Mouse (Mus musculus): ENCODE results near the gene Hadha. TPM values are rescaled to one million over a fixed set of nuclear protein-coding genes. Genes with fewer than 3 reads are reported as not detected.

Hadha gene
- total RNA-seq, 1 experiment, result 102 TPM

DNA sequence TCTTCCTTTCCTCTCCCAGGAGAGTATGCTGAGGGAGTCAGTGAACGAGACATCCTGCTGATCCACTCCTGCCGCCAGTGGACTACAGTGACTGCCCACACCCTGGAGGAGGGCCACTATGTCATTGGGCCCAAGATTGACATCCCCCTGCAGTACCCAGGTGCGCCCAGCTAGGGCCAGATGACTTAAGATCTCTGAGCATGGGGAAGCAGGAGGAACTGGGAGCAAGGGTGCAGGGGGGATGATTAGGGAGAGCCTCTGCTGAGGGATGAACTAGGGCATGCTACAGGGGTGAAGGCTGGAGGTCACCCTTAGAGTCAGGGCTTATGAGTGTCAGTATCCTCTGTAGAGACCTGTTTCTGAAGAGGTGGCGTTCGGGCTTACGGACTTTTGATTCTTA, 46.7 kb downstream of the Hadha start:
- no peaks in the 10 kb centered on the region for H3K9me3 ChIP-seq (ENCODE audit: control insufficient read depth, insufficient read depth, low read depth, low read length)
- no peaks in the 10 kb centered on the region for H3K36me3 ChIP-seq (ENCODE audit: control insufficient read depth, insufficient read depth, low read length, poor library complexity, severe bottlenecking)
- no peak overlapping the region for H3K4me3 ChIP-seq (ENCODE audit: insufficient read depth in 1 of 2, low read depth in 1 of 2, low read length in 2 of 2, poor library complexity in 1 of 2, severe bottlenecking in 1 of 2)
- no peak overlapping the region for H3K27ac ChIP-seq (ENCODE audit: insufficient read depth, low read depth, low read length, poor library complexity, severe bottlenecking)
- no peak overlapping the region for H3K9ac ChIP-seq (ENCODE audit: insufficient read depth, low read depth, low read length, poor library complexity, severe bottlenecking)
- no peak for DNase-seq (ENCODE audit: low read depth, low spot score)
- H3K4me1 ChIP-seq (ENCODE audit: control insufficient read depth in 2 of 2, insufficient read depth in 2 of 2, low read length in 2 of 2, poor library complexity in 1 of 2), result peaks cover 0 to 24% of the 10 kb centered on the region in 2 experiments; a peak in 3 of 4 replicates
- TF ChIP-seq HCFC1 (IDR thresholded peaks at IDR 0.05; ENCODE audit: borderline replicate concordance, insufficient read depth, low read length), result no peak
- TF ChIP-seq ZC3H11A (IDR thresholded peaks at IDR 0.05; ENCODE audit: borderline replicate concordance, low read depth, low read length), result no peak
- no peak for TF ChIP-seq MAFK (IDR thresholded peaks at IDR 0.05; ENCODE audit: insufficient read depth, low read depth, low read length)
- TF ChIP-seq ZNF384 (IDR thresholded peaks at IDR 0.05; ENCODE audit: low read depth, low read length), result no peak
- TF ChIP-seq CHD2 (IDR thresholded peaks at IDR 0.05; ENCODE audit: low read depth, low read length), result no peak
- in situ Hi-C loops (cut with MboI; ENCODE audit: low sequenced_read_pairs in 2 of 2, unreplicated experiment in 2 of 2), result no loop called here

DNA sequence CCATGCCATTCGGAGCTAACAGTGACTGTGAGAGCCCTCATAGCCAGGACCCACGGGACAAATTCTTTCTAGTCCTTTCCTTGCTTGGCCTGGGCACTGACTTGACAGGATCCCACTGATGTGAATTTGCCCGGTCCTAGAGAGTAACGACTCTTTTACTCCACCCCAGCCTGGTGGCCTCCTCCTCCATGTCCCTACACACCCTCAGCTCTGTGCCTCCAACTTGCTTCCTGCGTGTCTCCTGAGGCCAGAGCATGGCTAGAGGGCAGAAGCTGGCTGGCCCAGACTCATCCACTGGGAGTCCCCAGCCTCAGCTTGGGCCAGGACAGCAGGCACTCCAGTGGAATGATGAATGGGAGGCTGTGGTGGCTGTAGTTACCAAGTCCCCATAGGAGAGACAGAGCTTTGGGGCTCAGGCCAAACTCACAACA, 47.3 kb downstream of the Hadha start:
- in situ Hi-C loops (cut with MboI; ENCODE audit: low sequenced_read_pairs in 2 of 2, unreplicated experiment in 2 of 2), result no loop called here
- Histone ChIP-seq H3K4me3 (ENCODE audit: insufficient read depth in 1 of 2, low read depth in 1 of 2, low read length in 2 of 2, poor library complexity in 1 of 2, severe bottlenecking in 1 of 2) (no peak overlapping the region), H3K27ac (ENCODE audit: insufficient read depth, low read depth, low read length, poor library complexity, severe bottlenecking) (no peak overlapping the region), H3K9ac (ENCODE audit: insufficient read depth, low read depth, low read length, poor library complexity, severe bottlenecking) (no peak overlapping the region), H3K36me3 (ENCODE audit: control insufficient read depth, insufficient read depth, low read length, poor library complexity, severe bottlenecking) (no peaks in the 10 kb centered on the region), H3K4me1 (ENCODE audit: control insufficient read depth in 2 of 2, insufficient read depth in 2 of 2, low read length in 2 of 2, poor library complexity in 1 of 2) (peaks cover 0 to 23% of the 10 kb centered on the region in 2 experiments; a peak in 3 of 4 replicates), H3K9me3 (ENCODE audit: control insufficient read depth, insufficient read depth, low read depth, low read length) (no peaks in the 10 kb centered on the region)
- no peak for TF ChIP-seq CHD2 (IDR thresholded peaks at IDR 0.05; ENCODE audit: low read depth, low read length)
- TF ChIP-seq MAFK (IDR thresholded peaks at IDR 0.05; ENCODE audit: insufficient read depth, low read depth, low read length), result no peak
- no peak for TF ChIP-seq ZNF384 (IDR thresholded peaks at IDR 0.05; ENCODE audit: low read depth, low read length)
- no peak for TF ChIP-seq ZC3H11A (IDR thresholded peaks at IDR 0.05; ENCODE audit: borderline replicate concordance, low read depth, low read length)
- TF ChIP-seq HCFC1 (IDR thresholded peaks at IDR 0.05; ENCODE audit: borderline replicate concordance, insufficient read depth, low read length), result no peak
- no peak for DNase-seq (ENCODE audit: low read depth, low spot score)

DNA sequence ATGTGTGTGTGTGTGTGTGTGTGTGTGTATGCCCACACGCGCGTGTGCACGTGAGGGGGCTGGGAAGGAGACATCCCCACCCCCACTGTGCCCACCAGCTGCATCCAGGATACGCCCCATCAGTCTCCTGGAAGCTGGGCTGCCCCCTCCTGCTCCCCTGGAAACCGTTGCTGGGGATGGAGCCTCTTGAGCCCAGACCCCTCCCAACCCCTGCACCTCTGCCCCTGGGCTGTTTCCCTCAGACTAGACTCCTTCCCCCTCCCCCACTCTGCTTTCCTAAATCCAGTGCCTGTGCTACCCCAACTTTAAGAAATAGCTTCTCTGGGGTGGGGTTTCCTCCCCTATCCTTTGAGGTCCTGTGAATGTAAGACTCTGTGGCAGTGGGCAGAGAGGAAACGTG, 47.8 kb downstream of the Hadha start:
- peaks cover 0 to 23% of the 10 kb centered on the region in 2 experiments; a peak in 3 of 4 replicates for H3K4me1 ChIP-seq (ENCODE audit: control insufficient read depth in 2 of 2, insufficient read depth in 2 of 2, low read length in 2 of 2, poor library complexity in 1 of 2)
- H3K9me3 ChIP-seq (ENCODE audit: control insufficient read depth, insufficient read depth, low read depth, low read length), result no peaks in the 10 kb centered on the region
- H3K4me3 ChIP-seq (ENCODE audit: insufficient read depth in 1 of 2, low read depth in 1 of 2, low read length in 2 of 2, poor library complexity in 1 of 2, severe bottlenecking in 1 of 2), result no peak overlapping the region
- H3K27ac ChIP-seq (ENCODE audit: insufficient read depth, low read depth, low read length, poor library complexity, severe bottlenecking), result no peak overlapping the region
- DNase-seq (ENCODE audit: low read depth, low spot score), result no peak
- in situ Hi-C loops (cut with MboI; ENCODE audit: low sequenced_read_pairs in 2 of 2, unreplicated experiment in 2 of 2), result no loop called here
- no peak overlapping the region for H3K9ac ChIP-seq (ENCODE audit: insufficient read depth, low read depth, low read length, poor library complexity, severe bottlenecking)
- H3K36me3 ChIP-seq (ENCODE audit: control insufficient read depth, insufficient read depth, low read length, poor library complexity, severe bottlenecking), result no peaks in the 10 kb centered on the region
- no peak for TF ChIP-seq ZC3H11A (IDR thresholded peaks at IDR 0.05; ENCODE audit: borderline replicate concordance, low read depth, low read length)
- TF ChIP-seq MAFK (IDR thresholded peaks at IDR 0.05; ENCODE audit: insufficient read depth, low read depth, low read length), result no peak
- no peak for TF ChIP-seq CHD2 (IDR thresholded peaks at IDR 0.05; ENCODE audit: low read depth, low read length)
- TF ChIP-seq HCFC1 (IDR thresholded peaks at IDR 0.05; ENCODE audit: borderline replicate concordance, insufficient read depth, low read length), result no peak
- no peak for TF ChIP-seq ZNF384 (IDR thresholded peaks at IDR 0.05; ENCODE audit: low read depth, low read length)

DNA sequence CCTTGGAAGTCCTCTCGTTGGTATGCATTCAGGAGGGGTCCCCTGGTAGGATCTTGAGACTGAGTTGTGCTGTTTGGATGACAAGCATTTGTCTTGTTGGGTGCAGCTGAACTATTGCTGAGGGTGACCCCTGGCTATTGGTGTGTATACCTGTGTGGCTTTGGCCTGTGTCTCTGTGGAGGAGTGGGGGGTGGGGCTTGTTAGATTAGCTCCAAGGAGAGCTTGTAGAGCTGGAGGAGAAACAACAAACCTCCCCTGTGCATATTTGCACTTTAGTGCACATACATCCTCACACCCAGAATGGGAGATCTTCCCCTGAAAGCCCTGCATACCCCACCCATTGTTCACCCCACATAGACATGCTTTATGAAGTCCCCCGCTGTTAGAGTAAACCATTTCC, 48.2 kb downstream of the Hadha start:
- Histone ChIP-seq H3K4me3 (ENCODE audit: insufficient read depth in 1 of 2, low read depth in 1 of 2, low read length in 2 of 2, poor library complexity in 1 of 2, severe bottlenecking in 1 of 2) (no peak overlapping the region), H3K4me1 (ENCODE audit: control insufficient read depth in 2 of 2, insufficient read depth in 2 of 2, low read length in 2 of 2, poor library complexity in 1 of 2) (peaks cover 0 to 23% of the 10 kb centered on the region in 2 experiments; a peak in 3 of 4 replicates), H3K9ac (ENCODE audit: insufficient read depth, low read depth, low read length, poor library complexity, severe bottlenecking) (no peak overlapping the region), H3K27ac (ENCODE audit: insufficient read depth, low read depth, low read length, poor library complexity, severe bottlenecking) (no peak overlapping the region), H3K9me3 (ENCODE audit: control insufficient read depth, insufficient read depth, low read depth, low read length) (no peaks in the 10 kb centered on the region), H3K36me3 (ENCODE audit: control insufficient read depth, insufficient read depth, low read length, poor library complexity, severe bottlenecking) (no peaks in the 10 kb centered on the region)
- no peak for TF ChIP-seq ZC3H11A (IDR thresholded peaks at IDR 0.05; ENCODE audit: borderline replicate concordance, low read depth, low read length)
- no peak for TF ChIP-seq MAFK (IDR thresholded peaks at IDR 0.05; ENCODE audit: insufficient read depth, low read depth, low read length)
- no peak for TF ChIP-seq ZNF384 (IDR thresholded peaks at IDR 0.05; ENCODE audit: low read depth, low read length)
- no peak for TF ChIP-seq HCFC1 (IDR thresholded peaks at IDR 0.05; ENCODE audit: borderline replicate concordance, insufficient read depth, low read length)
- no peak for TF ChIP-seq CHD2 (IDR thresholded peaks at IDR 0.05; ENCODE audit: low read depth, low read length)
- no peak for DNase-seq (ENCODE audit: low read depth, low spot score)
- in situ Hi-C loops (cut with MboI; ENCODE audit: low sequenced_read_pairs in 2 of 2, unreplicated experiment in 2 of 2), result no loop called here
